Mouse (Mus musculus): ENCODE data around the gene Cmtm3. TPM values are rescaled to one million over a fixed set of nuclear protein-coding genes. Genes with fewer than 3 reads are reported as not detected.

Cmtm3 gene
- polyA plus RNA-seq, 1 experiment from 2014 or later, result 167 TPM

DNA sequence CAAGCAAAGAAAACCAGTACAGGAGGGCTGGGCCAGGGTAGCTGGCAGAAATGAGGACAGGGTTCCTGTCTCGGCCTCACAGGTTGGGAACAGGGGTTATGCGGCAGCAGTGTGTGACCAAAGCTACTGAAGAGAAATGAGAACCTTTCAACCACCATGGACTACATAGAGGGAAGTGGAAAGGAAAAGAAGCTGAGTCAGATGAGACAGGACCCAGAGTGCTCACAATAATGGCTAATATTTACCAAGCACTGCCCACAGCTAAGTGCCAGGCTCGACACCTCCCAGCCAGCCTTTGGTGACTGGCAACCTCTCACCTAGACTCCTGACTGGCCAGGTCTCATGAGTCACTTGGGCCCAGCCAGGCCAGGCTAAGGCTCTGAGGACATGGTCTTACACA, 44.8 kb downstream of the Cmtm3 start:
- Histone ChIP-seq H3K4me1 (ENCODE audit: control insufficient read depth, insufficient read depth, low read length) (peaks cover 19% of the 10 kb centered on the region), H3K4me3 (ENCODE audit: low read length) (no peak overlapping the region), H3K36me3 (ENCODE audit: control insufficient read depth, insufficient read depth, low read length) (no peaks in the 10 kb centered on the region), H3K9ac (ENCODE audit: low read depth, low read length) (no peak overlapping the region), H3K27me3 (ENCODE audit: control insufficient read depth, insufficient read depth, low read length) (no peaks in the 10 kb centered on the region), H3K4me2 (replicated peaks; ENCODE audit: low read depth, low read length) (no peak overlapping the region), H3K27ac (ENCODE audit: low read depth, low read length) (peak overlapping the region; percentile 30; the same call in 1 of the 2 replicates), H3K9me3 (ENCODE audit: control insufficient read depth, low read length) (no peaks in the 10 kb centered on the region)
- ATAC-seq (ENCODE audit: low FRiP score, low TSS enrichment), result peak; percentile 55
- 56% methylated on average over 3 of the region's 3 CpGs for WGBS

DNA sequence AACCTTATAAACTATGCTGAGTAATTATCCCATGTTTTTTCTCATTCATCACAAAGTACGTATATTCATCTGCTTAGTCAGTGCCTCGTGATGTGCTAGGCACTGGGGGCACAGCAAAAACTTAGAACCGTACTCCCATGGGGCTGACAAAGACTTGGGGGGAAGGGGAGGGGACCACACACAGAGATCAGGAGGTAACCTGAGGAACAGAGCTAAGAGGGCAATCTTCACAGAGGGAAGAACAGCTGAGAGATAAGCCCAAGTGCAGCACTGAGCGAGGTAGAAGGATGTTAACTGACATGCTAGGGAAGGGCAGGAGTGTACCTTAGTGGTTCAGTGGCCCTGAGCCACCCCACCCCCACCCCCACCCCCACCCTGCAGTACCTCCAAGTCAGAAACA, 47.5 kb downstream of the Cmtm3 start:
- Histone ChIP-seq H3K27me3 (ENCODE audit: control insufficient read depth, insufficient read depth, low read length) (no peaks in the 10 kb centered on the region), H3K9ac (ENCODE audit: low read depth, low read length) (no peak overlapping the region), H3K4me2 (replicated peaks; ENCODE audit: low read depth, low read length) (no peak overlapping the region), H3K4me1 (ENCODE audit: control insufficient read depth, insufficient read depth, low read length) (peaks cover 19% of the 10 kb centered on the region), H3K4me3 (ENCODE audit: low read length) (no peak overlapping the region), H3K9me3 (ENCODE audit: control insufficient read depth, low read length) (no peaks in the 10 kb centered on the region), H3K27ac (ENCODE audit: low read depth, low read length) (no peak overlapping the region), H3K36me3 (ENCODE audit: control insufficient read depth, insufficient read depth, low read length) (no peaks in the 10 kb centered on the region)
- no peak for ATAC-seq (ENCODE audit: low FRiP score, low TSS enrichment)
- WGBS, result 23% methylated on average over 4 of the region's 4 CpGs

DNA sequence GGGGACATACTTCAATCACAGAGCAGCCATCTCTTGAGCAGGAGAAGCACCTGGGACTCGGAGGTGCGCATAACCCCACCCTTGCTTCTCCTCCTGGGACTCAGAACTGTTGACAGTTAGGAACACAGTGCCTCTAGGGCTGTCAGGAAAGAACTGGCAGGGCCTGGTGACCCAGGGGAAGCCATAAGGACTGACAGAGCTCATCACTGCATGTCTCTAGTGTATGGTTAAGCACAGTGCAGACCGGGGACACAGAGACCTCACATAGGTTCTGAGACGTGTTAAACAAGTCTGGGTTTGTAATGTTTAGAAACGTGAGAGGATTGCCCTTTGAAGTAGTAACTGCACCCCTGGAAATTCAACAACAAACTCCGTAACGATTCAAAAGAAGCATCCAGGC, 48.3 kb downstream of the Cmtm3 start:
- ATAC-seq (ENCODE audit: low FRiP score, low TSS enrichment), result no peak
- H3K4me2 ChIP-seq (replicated peaks; ENCODE audit: low read depth, low read length), result no peak overlapping the region
- H3K4me1 ChIP-seq (ENCODE audit: control insufficient read depth, insufficient read depth, low read length), result peaks cover 18% of the 10 kb centered on the region
- H3K36me3 ChIP-seq (ENCODE audit: control insufficient read depth, insufficient read depth, low read length), result no peaks in the 10 kb centered on the region; the same call in 1 of the 2 replicates
- H3K27ac ChIP-seq (ENCODE audit: low read depth, low read length), result no peak overlapping the region
- H3K9ac ChIP-seq (ENCODE audit: low read depth, low read length), result no peak overlapping the region
- 51% methylated on average over 7 of the region's 7 CpGs for WGBS
- no peaks in the 10 kb centered on the region for H3K27me3 ChIP-seq (ENCODE audit: control insufficient read depth, insufficient read depth, low read length)
- H3K9me3 ChIP-seq (ENCODE audit: control insufficient read depth, low read length), result no peaks in the 10 kb centered on the region
- no peak overlapping the region for H3K4me3 ChIP-seq (ENCODE audit: low read length)

DNA sequence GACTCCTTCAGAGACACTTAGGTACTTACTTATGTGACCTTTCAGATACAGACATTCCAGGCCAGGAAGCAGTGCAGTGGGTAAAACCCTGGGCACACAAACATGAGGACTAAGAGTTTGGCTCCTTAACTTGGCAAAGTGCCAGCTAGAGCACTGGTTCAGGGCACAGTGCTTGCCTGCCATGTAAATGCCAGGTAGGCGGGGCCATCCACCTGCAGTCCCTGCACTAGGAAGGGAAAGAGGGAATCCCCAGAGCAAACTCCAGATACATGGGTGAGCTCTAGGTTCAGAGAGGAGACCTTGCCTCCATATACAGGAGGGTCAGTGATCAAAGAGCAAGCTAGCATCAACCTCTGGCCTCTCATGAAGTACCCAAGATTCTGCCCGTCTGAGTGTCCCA, 48.8 kb downstream of the Cmtm3 start:
- no peaks in the 10 kb centered on the region for H3K27me3 ChIP-seq (ENCODE audit: control insufficient read depth, insufficient read depth, low read length)
- no peaks in the 10 kb centered on the region for H3K9me3 ChIP-seq (ENCODE audit: control insufficient read depth, low read length)
- H3K9ac ChIP-seq (ENCODE audit: low read depth, low read length), result no peak overlapping the region
- ATAC-seq (ENCODE audit: low FRiP score, low TSS enrichment), result peak; percentile 28; the same call in 1 of the 2 replicates
- no peaks in the 10 kb centered on the region; the same call in 1 of the 2 replicates for H3K36me3 ChIP-seq (ENCODE audit: control insufficient read depth, insufficient read depth, low read length)
- WGBS, result 69% methylated on average over 2 of the region's 2 CpGs
- H3K4me1 ChIP-seq (ENCODE audit: control insufficient read depth, insufficient read depth, low read length), result peaks cover 15% of the 10 kb centered on the region
- H3K4me3 ChIP-seq (ENCODE audit: low read length), result no peak overlapping the region
- H3K27ac ChIP-seq (ENCODE audit: low read depth, low read length), result no peak overlapping the region
- H3K4me2 ChIP-seq (replicated peaks; ENCODE audit: low read depth, low read length), result no peak overlapping the region

- WGBS, result 88% methylated on average over 8 of the region's 8 CpGs
- H3K9me3 ChIP-seq (ENCODE audit: control insufficient read depth, low read length), result no peaks in the 10 kb centered on the region
- no peak overlapping the region for H3K27ac ChIP-seq (ENCODE audit: low read depth, low read length)
- no peak overlapping the region for H3K9ac ChIP-seq (ENCODE audit: low read depth, low read length)
- H3K4me2 ChIP-seq (replicated peaks; ENCODE audit: low read depth, low read length), result no peak overlapping the region
- no peaks in the 10 kb centered on the region for H3K27me3 ChIP-seq (ENCODE audit: control insufficient read depth, insufficient read depth, low read length)
- H3K36me3 ChIP-seq (ENCODE audit: control insufficient read depth, insufficient read depth, low read length), result no peaks in the 10 kb centered on the region; the same call in 1 of the 2 replicates
- peaks cover 20% of the 10 kb centered on the region for H3K4me1 ChIP-seq (ENCODE audit: control insufficient read depth, insufficient read depth, low read length)
- no peak overlapping the region for H3K4me3 ChIP-seq (ENCODE audit: low read length)
- no peak for ATAC-seq (ENCODE audit: low FRiP score, low TSS enrichment)
These were observed 51.0 kb downstream of the Cmtm3 start for GRCm38 (mm10) chr8:104390245-104390644.

DNA sequence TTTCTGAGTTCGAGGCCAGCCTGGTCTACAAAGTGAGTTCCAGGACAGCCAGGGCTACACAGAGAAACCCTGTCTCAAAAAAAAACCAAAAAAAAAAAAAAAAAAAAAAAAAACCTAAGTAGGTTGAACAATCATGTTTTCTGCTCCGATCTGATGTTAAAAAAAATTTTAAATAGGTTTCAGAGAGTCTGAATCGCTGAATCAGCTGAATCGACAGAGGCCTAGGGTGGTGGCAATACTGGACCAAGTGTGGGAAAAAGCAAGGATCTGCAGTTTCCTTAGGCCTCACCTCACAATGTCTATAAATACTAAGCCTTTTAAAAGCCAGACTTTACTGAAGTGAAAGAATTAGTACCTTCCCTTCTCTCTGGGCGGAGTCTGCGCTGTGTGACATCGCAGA, 53.9 kb downstream of the Cmtm3 start:
- no peak overlapping the region for H3K9ac ChIP-seq (ENCODE audit: low read depth, low read length)
- H3K36me3 ChIP-seq (ENCODE audit: control insufficient read depth, insufficient read depth, low read length), result no peaks in the 10 kb centered on the region; the same call in 1 of the 2 replicates
- H3K9me3 ChIP-seq (ENCODE audit: control insufficient read depth, low read length), result peaks cover 2% of the 10 kb centered on the region; the same call in 1 of the 2 replicates
- H3K27me3 ChIP-seq (ENCODE audit: control insufficient read depth, insufficient read depth, low read length), result no peaks in the 10 kb centered on the region
- 93% methylated on average over 6 of the region's 7 CpGs for WGBS
- H3K4me2 ChIP-seq (replicated peaks; ENCODE audit: low read depth, low read length), result no peak overlapping the region
- H3K27ac ChIP-seq (ENCODE audit: low read depth, low read length), result no peak overlapping the region
- H3K4me3 ChIP-seq (ENCODE audit: low read length), result no peak overlapping the region; the same call in 1 of the 2 replicates
- H3K4me1 ChIP-seq (ENCODE audit: control insufficient read depth, insufficient read depth, low read length), result peaks cover 12% of the 10 kb centered on the region; the same call in 1 of the 2 replicates
- ATAC-seq (ENCODE audit: low FRiP score, low TSS enrichment), result no peak

- WGBS, result 79% methylated on average over 6 of the region's 6 CpGs
- ATAC-seq (ENCODE audit: low FRiP score, low TSS enrichment), result no peak
- H3K4me1 ChIP-seq (ENCODE audit: control insufficient read depth, insufficient read depth, low read length), result peaks cover 12% of the 10 kb centered on the region; the same call in 1 of the 2 replicates
- peak overlapping the region; percentile 86; the same call in 1 of the 2 replicates for H3K4me3 ChIP-seq (ENCODE audit: low read length)
- H3K4me2 ChIP-seq (replicated peaks; ENCODE audit: low read depth, low read length), result peak overlapping the region; percentile 95
- H3K27me3 ChIP-seq (ENCODE audit: control insufficient read depth, insufficient read depth, low read length), result no peaks in the 10 kb centered on the region
- H3K9me3 ChIP-seq (ENCODE audit: control insufficient read depth, low read length), result peaks cover 3% of the 10 kb centered on the region; the same call in 1 of the 2 replicates
- H3K36me3 ChIP-seq (ENCODE audit: control insufficient read depth, insufficient read depth, low read length), result no peaks in the 10 kb centered on the region; the same call in 1 of the 2 replicates
- H3K9ac ChIP-seq (ENCODE audit: low read depth, low read length), result no peak overlapping the region
- no peak overlapping the region for H3K27ac ChIP-seq (ENCODE audit: low read depth, low read length)
These were observed 54.6 kb downstream of the Cmtm3 start for GRCm38 (mm10) chr8:104393767-104394166.

- Histone ChIP-seq H3K27me3 (ENCODE audit: control insufficient read depth, insufficient read depth, low read length) (no peaks in the 10 kb centered on the region), H3K9ac (ENCODE audit: low read depth, low read length) (peak overlapping the region; percentile 95), H3K4me1 (ENCODE audit: control insufficient read depth, insufficient read depth, low read length) (peaks cover 12% of the 10 kb centered on the region; the same call in 1 of the 2 replicates), H3K4me3 (ENCODE audit: low read length) (peak overlapping the region; percentile 86), H3K27ac (ENCODE audit: low read depth, low read length) (peak overlapping the region; percentile 71), H3K36me3 (ENCODE audit: control insufficient read depth, insufficient read depth, low read length) (no peaks in the 10 kb centered on the region; the same call in 1 of the 2 replicates), H3K4me2 (replicated peaks; ENCODE audit: low read depth, low read length) (peak overlapping the region; percentile 95), H3K9me3 (ENCODE audit: control insufficient read depth, low read length) (peaks cover 3% of the 10 kb centered on the region; the same call in 1 of the 2 replicates)
- ATAC-seq (ENCODE audit: low FRiP score, low TSS enrichment), result peak; percentile 82
- WGBS, result under 1% methylated on average over 39 of the region's 82 CpGs
These were observed 55.8 kb downstream of the Cmtm3 start for GRCm38 (mm10) chr8:104394801-104395702.

Data from kidney, embryonic 14.5 days (tissue).